Mouse (Mus musculus) forebrain, embryonic 16.5 days (tissue): Measurements from ENCODE around the gene Tprg. TPM values are rescaled to one million over a fixed set of nuclear protein-coding genes. Genes with fewer than 3 reads are reported as not detected.

Experiments
- ATAC-seq: fragments of 200-750 bp; cut with Nextera tagmentation; 2 replicates; pipeline ENCODE4 v1.8.0; 2017; ENCODE audit warnings: mild to moderate bottlenecking, moderate library complexity
- H3K27ac ChIP-seq: fragments of 300-500 bp; sonication (generic); 2 replicates; pipeline ENCODE4 v1.5.1; 2014; ENCODE audit warnings: low read length, control low read depth
- H3K27me3 ChIP-seq: fragments of 300-500 bp; sonication (generic); replicated peaks from 2 replicates; pipeline ENCODE4 v1.6.1; 2014; ENCODE audit warnings: low read length; ENCODE audit not compliant: control insufficient read depth, insufficient read depth
- H3K36me3 ChIP-seq: fragments of 300-500 bp; sonication (generic); 2 replicates; pipeline ENCODE4 v1.6.1; 2014; ENCODE audit not compliant: control insufficient read depth, insufficient read depth
- H3K4me1 ChIP-seq: fragments of 300-500 bp; sonication (generic); replicated peaks from 2 replicates; pipeline ENCODE4 v1.6.1; 2014; ENCODE audit warnings: low read length; ENCODE audit not compliant: control insufficient read depth, insufficient read depth
- H3K4me2 ChIP-seq: fragments of 300-500 bp; sonication (generic); 2 replicates; pipeline ENCODE4 v1.6.1; 2014; ENCODE audit warnings: mild to moderate bottlenecking, low read length, control low read depth
- H3K4me3 ChIP-seq: fragments of 300-500 bp; sonication (generic); replicated peaks from 2 replicates; pipeline ENCODE4 v1.5.1; 2014; ENCODE audit warnings: mild to moderate bottlenecking, low read length, control low read depth
- H3K9ac ChIP-seq: fragments of 300-500 bp; sonication (generic); replicated peaks from 2 replicates; pipeline ENCODE4 v1.6.1; 2014; ENCODE audit warnings: low read depth, low read length, control low read depth
- H3K9me3 ChIP-seq: fragments of 300-500 bp; sonication (generic); 2 replicates; pipeline ENCODE4 v1.6.1; 2016; ENCODE audit warnings: low read length; ENCODE audit not compliant: control insufficient read depth
- WGBS: fragments of 180-500 bp; shearing (Covaris S2); extraction: QIAGEN DNeasy Blood & Tissue Kit; methylation state at CpG from one replicate; pipeline ENCODE4 v1.1.7; 2014; 5-methylcytosine and 5-hydroxymethylcytosine counted together
- polyA plus RNA-seq: library from polyadenylated mRNA; unstranded; fragments of >200 nt; fragmentation: Nextera tagmentation; extraction: Ambion mirVana; gene quantifications from 2 replicates; pipeline ENCODE4 v1.2.1, GENCODE M21; 2015

The Tprg gene
- polyA plus RNA-seq, 1 experiment from 2014 or later, result 0.25 TPM

GRCm38 (mm10) chr16:25262965-25263364, 23.7 kb upstream of the Tprg start:
- H3K27ac ChIP-seq, result no peak overlapping the region
- H3K4me3 ChIP-seq, result no peak overlapping the region
- no peaks in the 10 kb centered on the region for H3K9me3 ChIP-seq
- peak; percentile 13; the same call in 1 of the 2 replicates for ATAC-seq
- no peak overlapping the region for H3K9ac ChIP-seq
- H3K4me1 ChIP-seq, result peaks cover 4% of the 10 kb centered on the region; the same call in 1 of the 2 replicates
- H3K36me3 ChIP-seq, result no peaks in the 10 kb centered on the region
- H3K4me2 ChIP-seq, result no peak overlapping the region
- H3K27me3 ChIP-seq, result no peaks in the 10 kb centered on the region
- 59% methylated on average over 4 of the region's 4 CpGs for WGBS

GRCm38 (mm10) chr16:25263520-25264149, 23.0 kb upstream of the Tprg start:
- Histone ChIP-seq H3K27me3 (no peaks in the 10 kb centered on the region), H3K4me2 (no peak overlapping the region), H3K9ac (no peak overlapping the region), H3K4me3 (no peak overlapping the region), H3K27ac (no peak overlapping the region), H3K4me1 (peaks cover 4% of the 10 kb centered on the region; the same call in 1 of the 2 replicates), H3K36me3 (no peaks in the 10 kb centered on the region), H3K9me3 (no peaks in the 10 kb centered on the region)
- WGBS, result 35% methylated on average over 9 of the region's 9 CpGs
- ATAC-seq, result peak; percentile 61

GRCm38 (mm10) chr16:25265177-25265576, 21.4 kb upstream of the Tprg start:
- peaks cover 4% of the 10 kb centered on the region; the same call in 1 of the 2 replicates for H3K4me1 ChIP-seq
- H3K4me3 ChIP-seq, result no peak overlapping the region
- no peak for ATAC-seq
- H3K27me3 ChIP-seq, result no peaks in the 10 kb centered on the region
- 89% methylated on average over 11 of the region's 11 CpGs for WGBS
- H3K27ac ChIP-seq, result no peak overlapping the region
- no peak overlapping the region for H3K9ac ChIP-seq
- no peaks in the 10 kb centered on the region for H3K36me3 ChIP-seq
- no peak overlapping the region for H3K4me2 ChIP-seq
- H3K9me3 ChIP-seq, result no peaks in the 10 kb centered on the region

- Histone ChIP-seq H3K4me3 (no peak overlapping the region), H3K9ac (no peak overlapping the region), H3K9me3 (no peaks in the 10 kb centered on the region), H3K4me1 (peaks cover 4% of the 10 kb centered on the region; the same call in 1 of the 2 replicates), H3K4me2 (no peak overlapping the region), H3K36me3 (no peaks in the 10 kb centered on the region), H3K27ac (no peak overlapping the region), H3K27me3 (no peaks in the 10 kb centered on the region)
- peak; percentile 47 for ATAC-seq
- 69% methylated on average over 4 of the region's 4 CpGs for WGBS
Observed at GRCm38 (mm10) chr16:25268276-25268675, 18.3 kb upstream of the Tprg start.

- no peak overlapping the region for H3K9ac ChIP-seq
- H3K27me3 ChIP-seq, result no peaks in the 10 kb centered on the region
- H3K27ac ChIP-seq, result no peak overlapping the region
- H3K36me3 ChIP-seq, result no peaks in the 10 kb centered on the region
- no peak overlapping the region for H3K4me3 ChIP-seq
- WGBS, result 89% methylated on average over 4 of the region's 4 CpGs
- H3K4me2 ChIP-seq, result no peak overlapping the region
- no peaks in the 10 kb centered on the region for H3K9me3 ChIP-seq
- no peak for ATAC-seq
- H3K4me1 ChIP-seq, result no peaks in the 10 kb centered on the region
Observed at GRCm38 (mm10) chr16:25282563-25282962, 4.1 kb upstream of the Tprg start.

GRCm38 (mm10) chr16:25293753-25294152, 7.1 kb downstream of the Tprg start:
- Histone ChIP-seq H3K4me3 (no peak overlapping the region), H3K27ac (no peak overlapping the region), H3K9ac (no peak overlapping the region), H3K4me1 (0 out of 2 replicates have a peak, but pooled peaks cover 3% of the 10 kb centered on the region), H3K9me3 (no peaks in the 10 kb centered on the region), H3K36me3 (no peaks in the 10 kb centered on the region), H3K4me2 (no peak overlapping the region), H3K27me3 (no peaks in the 10 kb centered on the region)
- 17% methylated on average over 2 of the region's 2 CpGs for WGBS
- ATAC-seq, result peak; percentile 72

GRCm38 (mm10) chr16:25295546-25295945, 8.9 kb downstream of the Tprg start:
- no peak overlapping the region for H3K4me2 ChIP-seq
- H3K4me3 ChIP-seq, result no peak overlapping the region
- no peak overlapping the region for H3K27ac ChIP-seq
- H3K4me1 ChIP-seq, result 0 out of 2 replicates have a peak, but pooled peaks cover 3% of the 10 kb centered on the region
- no peaks in the 10 kb centered on the region for H3K27me3 ChIP-seq
- H3K36me3 ChIP-seq, result no peaks in the 10 kb centered on the region
- H3K9me3 ChIP-seq, result no peaks in the 10 kb centered on the region
- no peak for ATAC-seq
- no peak overlapping the region for H3K9ac ChIP-seq
- 89% methylated on average over 11 of the region's 11 CpGs for WGBS

- no peak overlapping the region for H3K4me3 ChIP-seq
- H3K9me3 ChIP-seq, result no peaks in the 10 kb centered on the region
- H3K36me3 ChIP-seq, result no peaks in the 10 kb centered on the region
- no peak overlapping the region for H3K27ac ChIP-seq
- no peak overlapping the region for H3K4me2 ChIP-seq
- no peaks in the 10 kb centered on the region for H3K27me3 ChIP-seq
- no peak for ATAC-seq
- H3K4me1 ChIP-seq, result 0 out of 2 replicates have a peak, but pooled peaks cover 3% of the 10 kb centered on the region
- WGBS, result 88% methylated on average over 5 of the region's 5 CpGs
- no peak overlapping the region for H3K9ac ChIP-seq
Observed at GRCm38 (mm10) chr16:25296746-25297145, 10.1 kb downstream of the Tprg start.

GRCm38 (mm10) chr16:25298204-25298603, 11.6 kb downstream of the Tprg start:
- H3K4me3 ChIP-seq, result no peak overlapping the region
- H3K9me3 ChIP-seq, result no peaks in the 10 kb centered on the region
- H3K36me3 ChIP-seq, result no peaks in the 10 kb centered on the region
- 0 out of 2 replicates have a peak, but pooled peaks cover 3% of the 10 kb centered on the region for H3K4me1 ChIP-seq
- no peak overlapping the region for H3K27ac ChIP-seq
- no peak overlapping the region for H3K9ac ChIP-seq
- 49% methylated on average over 1 of the region's 1 CpGs for WGBS
- no peaks in the 10 kb centered on the region for H3K27me3 ChIP-seq
- peak; percentile 55 for ATAC-seq
- H3K4me2 ChIP-seq, result no peak overlapping the region
